Mouse (Mus musculus) skeletal muscle tissue, adult 2 months (tissue): ENCODE data around the gene Necab3.

Experiments
- DNase-seq: peaks from one replicate; pipeline ENCODE4 v3.0.0-alpha.2; 2012; ENCODE audit warnings: low read depth, low spot score

The Necab3 gene

GRCm38 (mm10) chr2:154543567-154544347 is 14.9 kb downstream of the Necab3 start:
- peak; percentile 82 for DNase-seq

- DNase-seq = no peak
These were observed 17.1 kb downstream of the Necab3 start for GRCm38 (mm10) chr2:154541630-154542029.

GRCm38 (mm10) chr2:154539720-154540119 is 19.0 kb downstream of the Necab3 start:
- no peak for DNase-seq

DNA sequence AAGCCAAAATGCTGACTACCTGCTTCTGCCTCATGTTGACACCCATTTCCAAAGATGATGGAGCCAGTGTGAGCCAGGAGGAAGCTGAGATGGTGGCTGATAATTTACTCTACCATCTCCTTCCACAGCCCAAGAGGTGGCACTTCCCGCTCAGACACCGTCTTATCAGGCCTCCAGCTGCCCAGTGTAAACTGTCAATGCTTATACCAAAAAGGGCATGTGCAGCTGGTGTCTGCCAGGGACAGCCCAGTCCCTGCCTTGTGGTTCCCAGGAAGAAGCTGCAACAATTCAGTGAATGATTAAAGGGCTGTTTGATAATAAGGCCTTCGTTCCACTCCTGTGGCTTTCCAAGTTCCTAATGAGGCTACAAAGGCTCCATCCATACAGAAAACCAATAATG is 20.0 kb downstream of the Necab3 start:
- no peak for DNase-seq

DNA sequence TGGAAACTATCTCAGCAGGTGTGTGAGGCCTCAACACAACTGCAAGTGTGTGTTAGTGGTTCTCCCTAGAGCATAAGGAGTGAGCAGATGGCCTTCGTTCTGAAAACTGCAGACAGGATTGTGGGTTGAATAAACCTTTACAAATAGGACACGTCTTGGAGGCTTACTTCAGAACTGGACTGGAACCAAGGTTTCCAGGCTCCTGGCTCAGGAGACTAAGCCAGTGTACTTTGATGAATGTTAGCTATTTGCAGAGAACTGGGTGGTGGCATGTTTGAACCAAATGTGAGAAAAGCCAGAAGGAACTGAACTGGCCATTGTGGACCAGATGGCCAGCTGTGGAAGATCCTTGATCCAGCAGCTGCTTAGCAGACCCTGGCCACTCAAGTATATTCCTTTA is 20.4 kb downstream of the Necab3 start:
- no peak for DNase-seq

DNA sequence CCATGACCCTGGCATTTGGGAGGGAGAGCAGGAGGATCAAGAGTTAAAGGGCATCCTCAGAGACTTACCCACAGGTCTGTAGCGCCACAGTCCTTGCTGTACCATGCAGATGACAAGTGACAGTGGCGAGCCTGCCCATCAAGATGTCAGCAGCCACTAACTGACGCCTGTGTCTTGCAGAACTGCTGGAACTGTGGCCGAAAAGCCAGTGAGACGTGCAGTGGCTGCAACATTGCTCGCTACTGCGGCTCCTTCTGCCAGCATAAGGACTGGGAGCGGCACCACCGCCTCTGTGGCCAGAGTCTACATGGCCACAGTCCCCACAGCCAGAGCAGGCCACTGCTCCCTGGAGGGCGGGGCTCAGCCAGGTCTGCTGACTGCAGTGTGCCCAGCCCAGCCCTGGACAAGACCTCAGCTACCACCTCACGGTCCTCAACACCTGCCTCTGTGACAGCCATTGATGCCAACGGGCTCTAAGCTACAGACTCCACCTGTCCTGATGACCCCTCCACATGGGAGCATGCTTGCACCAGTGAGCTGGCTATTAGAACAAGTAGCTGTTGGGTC is 23.9 kb downstream of the Necab3 start:
- no peak for DNase-seq

DNA sequence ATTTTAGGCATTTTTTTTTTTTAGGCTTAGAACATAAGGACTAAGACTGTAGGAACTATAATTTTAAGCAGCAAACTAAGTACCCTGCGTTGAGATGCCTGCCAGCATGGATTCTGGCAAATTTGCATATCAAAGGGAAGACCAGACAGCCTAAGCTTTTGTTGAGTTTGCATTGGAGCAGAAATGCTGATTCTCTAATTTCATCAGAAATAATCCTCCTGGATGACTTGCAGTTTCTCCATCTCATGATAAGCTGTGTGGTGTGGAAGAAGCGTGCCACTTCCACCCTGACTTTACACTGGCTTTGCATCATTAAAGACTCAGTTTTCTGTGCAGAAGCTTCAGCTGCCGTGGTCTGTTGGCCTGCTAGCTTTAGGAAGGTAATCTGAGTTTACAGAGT is 25.8 kb downstream of the Necab3 start:
- DNase-seq = no peak

GRCm38 (mm10) chr2:154526531-154526930 is 32.2 kb downstream of the Necab3 start:
- no peak for DNase-seq

DNA sequence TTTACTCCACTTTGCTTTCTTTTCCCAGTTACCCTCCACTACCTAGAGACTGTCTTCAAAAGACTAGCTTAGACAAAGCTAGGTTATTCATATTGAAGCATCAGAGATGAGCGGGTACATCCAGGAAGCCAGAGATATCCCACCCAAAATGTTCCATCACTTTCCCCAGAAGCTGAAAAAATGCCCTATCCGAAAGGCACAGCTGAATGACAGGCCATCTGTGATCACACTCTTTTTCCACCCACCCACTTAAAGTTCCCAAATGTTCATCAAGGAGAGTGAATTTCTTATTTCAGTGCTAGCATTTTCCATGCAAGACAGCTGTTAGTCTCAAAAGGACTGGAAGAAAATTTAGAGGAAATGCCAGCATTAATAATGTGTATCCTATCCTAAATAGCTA is 33.4 kb downstream of the Necab3 start:
- DNase-seq = no peak

DNA sequence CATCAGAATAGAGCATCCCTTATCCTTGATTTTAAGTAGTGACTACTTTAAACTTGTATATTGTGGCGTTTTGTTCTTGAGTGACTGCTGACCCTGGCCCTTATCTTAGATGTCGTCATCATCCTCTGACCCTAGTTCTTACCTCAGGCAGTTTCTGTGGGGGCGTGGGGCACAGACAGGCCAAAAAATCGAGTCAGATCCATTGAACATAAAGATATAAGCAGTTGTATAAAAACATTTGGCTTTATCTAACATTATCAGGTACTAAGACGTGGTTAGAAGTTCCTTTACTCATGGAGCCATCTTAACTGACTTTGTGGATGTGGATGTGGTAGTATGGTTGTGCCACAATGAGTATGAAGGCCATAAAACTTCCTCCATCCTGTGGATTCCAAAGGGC is 36.4 kb downstream of the Necab3 start:
- DNase-seq = no peak

GRCm38 (mm10) chr2:154521449-154521848 is 37.2 kb downstream of the Necab3 start:
- no peak for DNase-seq

- no peak for DNase-seq
These were observed 41.3 kb downstream of the Necab3 start for GRCm38 (mm10) chr2:154517424-154517823.

- DNase-seq = no peak
These were observed 41.7 kb downstream of the Necab3 start for GRCm38 (mm10) chr2:154516944-154517343.

- DNase-seq = no peak
These were observed 48.5 kb downstream of the Necab3 start for GRCm38 (mm10) chr2:154510141-154510540.

DNA sequence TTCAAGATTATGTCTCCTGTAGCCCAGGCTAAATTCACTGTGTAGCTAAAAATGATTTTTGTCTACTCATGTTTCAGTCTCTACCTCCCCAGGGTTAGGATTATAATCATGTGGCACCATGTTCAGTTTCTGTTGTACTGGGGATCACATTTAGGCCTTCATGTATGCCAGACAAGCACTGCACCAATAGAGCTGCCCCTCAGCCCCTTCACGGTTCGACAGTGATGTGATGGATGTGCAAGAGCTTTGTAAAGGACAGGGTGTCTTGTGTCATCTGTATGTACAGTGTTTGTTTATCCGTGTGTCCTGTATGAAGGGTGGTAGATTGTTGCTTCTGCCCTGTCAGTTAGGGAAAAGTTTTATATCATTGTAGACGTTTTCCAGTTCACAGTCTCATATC is 50.2 kb downstream of the Necab3 start:
- no peak for DNase-seq

GRCm38 (mm10) chr2:154507566-154508283 is 51.0 kb downstream of the Necab3 start:
- DNase-seq = peak; percentile 34

DNA sequence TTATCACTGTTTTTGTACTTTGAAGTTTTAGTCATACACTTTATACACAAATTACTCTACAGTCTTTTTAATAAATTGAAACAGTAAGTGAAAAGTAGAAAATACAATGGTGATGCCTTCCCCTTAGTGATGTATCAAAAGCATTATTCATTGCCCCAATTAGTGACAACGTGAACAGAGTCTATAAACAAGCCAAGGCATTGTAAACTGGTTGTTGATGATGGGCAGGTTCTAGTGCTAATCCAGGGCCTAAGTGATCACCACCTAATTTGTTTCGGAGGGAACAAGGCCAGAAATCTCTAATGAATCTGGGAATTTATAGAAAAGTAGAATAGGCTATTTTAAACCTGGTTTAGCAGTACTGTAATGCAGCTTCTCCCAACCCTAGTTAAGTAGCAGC is 51.6 kb downstream of the Necab3 start:
- DNase-seq = no peak

DNA sequence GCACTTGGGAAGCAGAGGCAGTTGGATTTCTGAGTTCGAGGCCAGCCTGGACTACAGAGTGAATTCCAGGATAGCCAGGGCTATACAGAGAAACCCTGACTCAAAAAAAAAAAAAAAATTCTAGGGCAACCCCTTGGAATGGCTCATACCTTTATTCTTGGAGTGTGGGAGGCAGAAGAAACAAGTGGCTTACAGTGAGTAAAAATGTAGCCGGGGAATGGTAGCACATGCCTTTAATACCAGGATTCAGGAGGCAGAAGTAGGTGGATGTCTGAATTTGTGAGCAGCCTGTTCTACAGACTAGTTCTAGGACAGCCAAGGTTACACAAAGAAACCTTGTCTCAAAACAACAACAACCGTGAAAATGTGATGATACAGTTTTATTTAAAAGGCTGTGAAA is 57.9 kb downstream of the Necab3 start:
- no peak for DNase-seq

- no peak for DNase-seq
These were observed 58.9 kb downstream of the Necab3 start for GRCm38 (mm10) chr2:154499717-154500247.

DNA sequence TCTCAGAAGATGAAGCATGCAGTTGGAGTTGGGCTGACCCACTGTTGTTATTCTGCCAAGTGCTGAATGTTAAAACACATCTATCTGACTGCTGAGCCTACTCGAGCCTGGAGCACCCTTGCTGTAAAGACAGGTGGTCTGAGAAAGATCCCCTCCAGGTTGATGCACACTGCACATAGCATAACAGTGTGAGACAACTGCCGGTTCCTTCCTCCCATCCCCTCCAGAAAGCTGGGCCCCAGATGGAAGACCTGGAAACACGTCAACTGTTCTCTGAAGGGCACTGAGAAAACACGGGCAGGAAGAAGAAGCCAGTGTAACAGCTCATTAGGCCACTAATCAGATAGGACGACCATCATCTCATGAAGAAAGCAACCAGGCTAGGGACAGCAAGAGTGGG is 60.1 kb downstream of the Necab3 start:
- DNase-seq = no peak

DNA sequence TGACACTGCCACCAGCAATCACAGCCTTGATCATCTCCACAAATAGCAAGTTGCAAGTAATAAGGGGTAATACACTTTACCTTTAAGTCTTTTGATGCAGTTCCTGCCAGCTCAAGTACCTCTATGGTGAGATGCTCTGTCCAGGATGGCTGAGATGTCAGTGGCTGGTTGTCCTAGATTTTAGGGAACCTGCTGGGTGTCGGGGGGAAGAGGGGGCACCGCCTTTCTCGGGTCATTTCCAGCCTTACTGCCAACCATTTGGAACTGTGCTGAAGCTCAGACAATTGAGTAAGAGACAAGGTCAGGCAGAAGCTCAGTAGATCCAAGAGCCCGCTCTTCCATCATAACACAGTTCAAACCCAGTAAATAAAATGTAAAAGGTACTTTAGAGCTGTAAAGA is 63.7 kb downstream of the Necab3 start:
- DNase-seq = no peak
